Mouse (Mus musculus): Measurements from ENCODE around the gene Ifi27.

GRCm38 (mm10) chr12:103476779-103477389 is 42.9 kb downstream of the Ifi27 start:
- TF ChIP-seq POLR2A (IDR thresholded peaks at IDR 0.05; ENCODE audit: insufficient read depth, low read length) (no peak), CTCF (IDR thresholded peaks at IDR 0.05; ENCODE audit: low read depth, low read length) (no peak), EP300 (IDR thresholded peaks at IDR 0.05; ENCODE audit: insufficient read depth, low read depth, low read length) (no peak)

Data from ES-Bruce4 (cell line).